Mouse (Mus musculus): ENCODE results near the gene Swt1. TPM values are rescaled to one million over a fixed set of nuclear protein-coding genes. Genes with fewer than 3 reads are reported as not detected.

The Swt1 gene
- polyA plus RNA-seq, 1 experiment from 2014 or later = 16.0 TPM

DNA sequence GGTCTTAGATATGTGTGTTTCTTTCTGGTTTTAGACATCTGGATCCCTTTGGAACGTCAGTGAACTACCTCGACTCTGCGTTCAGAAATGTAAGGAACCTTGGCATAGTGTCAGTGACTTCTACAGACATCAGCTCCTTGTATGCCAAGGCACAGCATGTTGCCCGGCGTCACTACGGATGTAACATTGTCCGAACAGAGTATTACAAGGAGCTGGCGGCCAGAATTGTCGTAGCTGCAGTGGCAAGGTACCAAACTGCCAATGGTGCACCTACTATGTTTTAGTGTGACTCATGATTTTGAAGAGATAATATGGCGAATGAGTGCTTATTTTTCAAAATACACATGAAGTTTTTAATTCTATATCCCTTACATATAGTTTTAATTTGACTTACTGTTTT, 21.6 kb upstream of the Swt1 start:
- Histone ChIP-seq H3K36me3 (ENCODE audit: control insufficient read depth, insufficient read depth, low read length) (peaks cover 79% of the 10 kb centered on the region), H3K4me1 (ENCODE audit: control insufficient read depth, insufficient read depth, low read length) (no peaks in the 10 kb centered on the region), H3K27me3 (replicated peaks; ENCODE audit: control insufficient read depth, insufficient read depth, low read length) (no peaks in the 10 kb centered on the region), H3K9ac (ENCODE audit: low read length) (no peak overlapping the region), H3K4me3 (ENCODE audit: low read depth, low read length) (no peak overlapping the region), H3K9me3 (replicated peaks; ENCODE audit: control insufficient read depth, low read length) (no peaks in the 10 kb centered on the region), H3K4me2 (ENCODE audit: low read length) (no peak overlapping the region), H3K27ac (ENCODE audit: low read depth, low read length) (no peak overlapping the region)
- no peak for ATAC-seq
- no peak for DNase-seq (ENCODE audit: low spot score)
- WGBS = 94% methylated on average over 10 of the region's 10 CpGs

GRCm38 (mm10) chr1:151435431-151435830, 7.2 kb upstream of the Swt1 start:
- H3K4me2 ChIP-seq (ENCODE audit: low read length) = no peak overlapping the region
- no peak overlapping the region for H3K4me3 ChIP-seq (ENCODE audit: low read depth, low read length)
- H3K27me3 ChIP-seq (replicated peaks; ENCODE audit: control insufficient read depth, insufficient read depth, low read length) = no peaks in the 10 kb centered on the region
- no peak overlapping the region for H3K27ac ChIP-seq (ENCODE audit: low read depth, low read length)
- no peak for ATAC-seq
- no peaks in the 10 kb centered on the region; the same call in 1 of the 2 replicates for H3K4me1 ChIP-seq (ENCODE audit: control insufficient read depth, insufficient read depth, low read length)
- 95% methylated on average over 6 of the region's 6 CpGs for WGBS
- H3K9ac ChIP-seq (ENCODE audit: low read length) = no peak overlapping the region
- no peak for DNase-seq (ENCODE audit: low spot score)
- H3K9me3 ChIP-seq (replicated peaks; ENCODE audit: control insufficient read depth, low read length) = no peaks in the 10 kb centered on the region
- H3K36me3 ChIP-seq (ENCODE audit: control insufficient read depth, insufficient read depth, low read length) = peaks cover 62% of the 10 kb centered on the region

- Histone ChIP-seq H3K9me3 (replicated peaks; ENCODE audit: control insufficient read depth, low read length) (no peaks in the 10 kb centered on the region), H3K4me1 (ENCODE audit: control insufficient read depth, insufficient read depth, low read length) (peaks cover 13% of the 10 kb centered on the region), H3K27me3 (replicated peaks; ENCODE audit: control insufficient read depth, insufficient read depth, low read length) (no peaks in the 10 kb centered on the region), H3K36me3 (ENCODE audit: control insufficient read depth, insufficient read depth, low read length) (peaks cover 12% of the 10 kb centered on the region), H3K4me2 (ENCODE audit: low read length) (peak overlapping the region; percentile 57), H3K4me3 (ENCODE audit: low read depth, low read length) (peak overlapping the region; percentile 85), H3K9ac (ENCODE audit: low read length) (peak overlapping the region; percentile 91), H3K27ac (ENCODE audit: low read depth, low read length) (peak overlapping the region; percentile 94; the same call in 1 of the 2 replicates)
- 36% methylated on average over 9 of the region's 9 CpGs for WGBS
- peak; percentile 2 for DNase-seq (ENCODE audit: low spot score)
- no peak for ATAC-seq
These were observed 1.1 kb upstream of the Swt1 start for GRCm38 (mm10) chr1:151429316-151429715.

DNA sequence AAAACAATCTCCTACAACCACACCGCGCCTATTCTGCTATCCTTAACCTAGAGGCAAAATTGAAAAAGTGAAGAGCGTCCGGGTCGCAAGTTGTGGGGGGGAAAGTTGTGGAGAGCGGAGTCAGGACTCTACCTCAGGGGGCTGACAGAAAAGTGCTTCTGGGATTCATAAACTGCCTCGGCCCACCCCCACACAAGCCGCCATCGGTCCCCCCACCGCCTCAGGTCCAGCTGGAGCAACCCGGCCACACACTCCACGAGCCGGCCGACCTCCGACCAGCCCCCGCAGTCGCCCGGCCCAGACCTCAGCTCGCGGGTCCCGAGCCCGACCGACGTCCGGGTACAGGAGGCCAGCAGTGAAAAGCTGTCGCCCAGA, 380 bp downstream of the Swt1 start:
- DNase-seq (ENCODE audit: low spot score) (no peak), ATAC-seq (peak; percentile 61; the same call in 1 of the 2 replicates)
- Histone ChIP-seq H3K27me3 (replicated peaks; ENCODE audit: control insufficient read depth, insufficient read depth, low read length) (no peaks in the 10 kb centered on the region), H3K36me3 (ENCODE audit: control insufficient read depth, insufficient read depth, low read length) (0 out of 2 replicates have a peak, but pooled peaks cover 2% of the 10 kb centered on the region), H3K9me3 (replicated peaks; ENCODE audit: control insufficient read depth, low read length) (no peaks in the 10 kb centered on the region), H3K4me3 (ENCODE audit: low read depth, low read length) (peak overlapping the region; percentile 85), H3K4me2 (ENCODE audit: low read length) (peak overlapping the region; percentile 61), H3K27ac (ENCODE audit: low read depth, low read length) (0 out of 2 replicates have a peak overlapping the region, but pooled peaks have one; percentile 16), H3K4me1 (ENCODE audit: control insufficient read depth, insufficient read depth, low read length) (peaks cover 13% of the 10 kb centered on the region), H3K9ac (ENCODE audit: low read length) (peak overlapping the region; percentile 71)
- 1% methylated on average over 26 of the region's 26 CpGs for WGBS

DNA sequence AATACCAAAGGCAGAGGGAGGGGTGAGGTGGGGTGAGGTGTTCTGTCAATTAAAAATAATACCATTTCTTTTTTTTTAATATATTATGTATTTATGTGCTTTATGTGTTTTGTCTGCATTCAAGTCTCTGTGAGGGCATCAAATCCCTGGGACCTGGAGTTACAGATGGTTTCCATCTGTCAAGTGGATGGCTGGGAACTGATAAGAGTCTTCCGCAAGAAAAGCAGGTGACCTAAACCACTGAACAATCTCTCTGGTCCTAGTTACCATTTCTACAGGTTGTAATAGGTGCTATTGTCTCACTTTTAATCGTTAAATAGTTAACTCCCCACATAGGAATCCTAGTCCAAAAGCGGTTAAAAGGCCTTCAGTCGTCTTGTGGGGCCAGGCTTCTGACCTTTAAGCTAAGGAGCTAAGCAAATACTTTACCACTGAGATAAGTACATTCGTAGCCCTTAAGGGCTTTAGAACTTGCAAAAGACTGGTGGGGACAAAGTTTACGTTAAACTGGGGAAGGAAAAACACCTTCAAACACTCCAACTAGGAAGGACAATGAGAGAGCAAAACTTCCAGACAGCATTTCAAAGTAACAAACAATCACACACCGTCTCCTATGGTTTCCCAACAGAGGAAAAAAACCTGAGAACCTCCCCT, 1.2 kb downstream of the Swt1 start:
- Histone ChIP-seq H3K9me3 (replicated peaks; ENCODE audit: control insufficient read depth, low read length) (no peaks in the 10 kb centered on the region), H3K4me1 (ENCODE audit: control insufficient read depth, insufficient read depth, low read length) (peaks cover 13% of the 10 kb centered on the region), H3K4me2 (ENCODE audit: low read length) (peak overlapping the region; percentile 61), H3K27ac (ENCODE audit: low read depth, low read length) (no peak overlapping the region), H3K9ac (ENCODE audit: low read length) (peak overlapping the region; percentile 71; the same call in 1 of the 2 replicates), H3K4me3 (ENCODE audit: low read depth, low read length) (peak overlapping the region; percentile 85), H3K36me3 (ENCODE audit: control insufficient read depth, insufficient read depth, low read length) (peaks cover 7% of the 10 kb centered on the region; the same call in 1 of the 2 replicates), H3K27me3 (replicated peaks; ENCODE audit: control insufficient read depth, insufficient read depth, low read length) (no peaks in the 10 kb centered on the region)
- no peak for DNase-seq (ENCODE audit: low spot score)
- 31% methylated on average over 7 of the region's 7 CpGs for WGBS
- ATAC-seq = no peak

GRCm38 (mm10) chr1:151422178-151422577, 6.1 kb downstream of the Swt1 start:
- DNase-seq (ENCODE audit: low spot score) (no peak), ATAC-seq (no peak)
- no peak overlapping the region for H3K4me3 ChIP-seq (ENCODE audit: low read depth, low read length)
- no peak overlapping the region for H3K27ac ChIP-seq (ENCODE audit: low read depth, low read length)
- no peaks in the 10 kb centered on the region for H3K27me3 ChIP-seq (replicated peaks; ENCODE audit: control insufficient read depth, insufficient read depth, low read length)
- peaks cover 2% of the 10 kb centered on the region; the same call in 1 of the 2 replicates for H3K4me1 ChIP-seq (ENCODE audit: control insufficient read depth, insufficient read depth, low read length)
- 93% methylated on average over 3 of the region's 3 CpGs for WGBS
- no peaks in the 10 kb centered on the region for H3K9me3 ChIP-seq (replicated peaks; ENCODE audit: control insufficient read depth, low read length)
- no peak overlapping the region for H3K4me2 ChIP-seq (ENCODE audit: low read length)
- peaks cover 30% of the 10 kb centered on the region for H3K36me3 ChIP-seq (ENCODE audit: control insufficient read depth, insufficient read depth, low read length)
- H3K9ac ChIP-seq (ENCODE audit: low read length) = no peak overlapping the region

DNA sequence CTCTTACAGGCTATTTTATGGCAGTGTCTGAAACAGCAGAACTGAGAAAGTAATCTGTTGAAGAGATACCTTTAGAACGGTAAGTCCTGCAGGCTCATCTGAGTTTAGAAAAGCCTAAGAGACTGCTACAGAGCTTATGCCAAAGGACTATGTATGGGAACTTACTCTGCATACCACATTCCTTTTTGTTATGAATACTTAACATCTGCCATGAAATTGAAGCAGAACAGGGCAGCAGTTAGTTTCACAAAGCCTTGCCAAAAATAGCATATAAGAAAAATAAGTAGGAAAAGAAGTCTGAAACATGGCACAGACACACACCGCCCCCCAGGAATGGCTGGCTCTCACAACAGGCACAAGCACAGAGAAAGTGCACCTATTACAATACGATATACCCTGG, 18.4 kb downstream of the Swt1 start:
- WGBS = 93% methylated on average over 3 of the region's 3 CpGs
- H3K9ac ChIP-seq (ENCODE audit: low read length) = no peak overlapping the region
- no peak overlapping the region for H3K4me2 ChIP-seq (ENCODE audit: low read length)
- H3K27me3 ChIP-seq (replicated peaks; ENCODE audit: control insufficient read depth, insufficient read depth, low read length) = no peaks in the 10 kb centered on the region
- H3K36me3 ChIP-seq (ENCODE audit: control insufficient read depth, insufficient read depth, low read length) = peaks cover 22% of the 10 kb centered on the region
- ATAC-seq (no peak), DNase-seq (ENCODE audit: low spot score) (no peak)
- no peaks in the 10 kb centered on the region for H3K9me3 ChIP-seq (replicated peaks; ENCODE audit: control insufficient read depth, low read length)
- no peak overlapping the region for H3K4me3 ChIP-seq (ENCODE audit: low read depth, low read length)
- H3K4me1 ChIP-seq (ENCODE audit: control insufficient read depth, insufficient read depth, low read length) = no peaks in the 10 kb centered on the region
- H3K27ac ChIP-seq (ENCODE audit: low read depth, low read length) = no peak overlapping the region

- H3K4me2 ChIP-seq (ENCODE audit: low read length) = no peak overlapping the region
- DNase-seq (ENCODE audit: low spot score) (peak; percentile 24), ATAC-seq (no peak)
- H3K27me3 ChIP-seq (replicated peaks; ENCODE audit: control insufficient read depth, insufficient read depth, low read length) = no peaks in the 10 kb centered on the region
- WGBS = 95% methylated on average over 1 of the region's 1 CpGs
- peaks cover 19% of the 10 kb centered on the region for H3K36me3 ChIP-seq (ENCODE audit: control insufficient read depth, insufficient read depth, low read length)
- H3K9ac ChIP-seq (ENCODE audit: low read length) = no peak overlapping the region
- no peaks in the 10 kb centered on the region for H3K9me3 ChIP-seq (replicated peaks; ENCODE audit: control insufficient read depth, low read length)
- H3K4me1 ChIP-seq (ENCODE audit: control insufficient read depth, insufficient read depth, low read length) = no peaks in the 10 kb centered on the region
- H3K4me3 ChIP-seq (ENCODE audit: low read depth, low read length) = no peak overlapping the region
- H3K27ac ChIP-seq (ENCODE audit: low read depth, low read length) = no peak overlapping the region
These were observed 38.2 kb downstream of the Swt1 start for GRCm38 (mm10) chr1:151390029-151390428.

DNA sequence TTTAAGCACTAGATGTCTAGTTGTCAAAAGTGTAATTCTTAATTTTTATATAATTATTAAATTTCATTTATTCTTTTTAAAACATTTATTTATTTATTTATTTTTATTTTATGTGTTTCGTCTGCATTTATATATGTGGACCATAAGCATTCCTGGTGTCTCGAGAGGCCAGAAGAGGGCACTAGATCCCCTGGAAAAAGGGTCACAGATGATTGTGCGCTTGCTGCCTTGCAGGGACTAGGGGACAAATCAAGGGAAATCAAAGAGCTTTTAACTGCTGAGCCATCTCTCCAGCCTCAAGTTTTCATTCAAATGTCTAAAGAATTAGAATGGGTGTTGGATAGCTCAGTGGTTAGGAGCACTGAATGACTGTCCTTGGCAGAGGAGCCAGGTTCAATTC, 50.9 kb downstream of the Swt1 start:
- peak; percentile 18 for DNase-seq (ENCODE audit: low spot score)
- Histone ChIP-seq H3K9ac (ENCODE audit: low read length) (no peak overlapping the region), H3K9me3 (replicated peaks; ENCODE audit: control insufficient read depth, low read length) (no peaks in the 10 kb centered on the region), H3K27me3 (replicated peaks; ENCODE audit: control insufficient read depth, insufficient read depth, low read length) (no peaks in the 10 kb centered on the region), H3K36me3 (ENCODE audit: control insufficient read depth, insufficient read depth, low read length) (peaks cover 17% of the 10 kb centered on the region), H3K4me3 (ENCODE audit: low read depth, low read length) (no peak overlapping the region), H3K4me1 (ENCODE audit: control insufficient read depth, insufficient read depth, low read length) (no peaks in the 10 kb centered on the region), H3K27ac (ENCODE audit: low read depth, low read length) (no peak overlapping the region), H3K4me2 (ENCODE audit: low read length) (no peak overlapping the region)
- no peak for ATAC-seq
- WGBS = 85% methylated on average over 3 of the region's 3 CpGs

Data from forebrain, embryonic 14.5 days (tissue).